Mouse (Mus musculus) thymus, adult 2 months (tissue): Measurements from ENCODE around the gene C77080.

Experiments used
- CTCF ChIP-seq: fragments of 200-500 bp; IDR thresholded peaks from 2 replicates; pipeline ENCODE4 v1.5.1; 2012; ENCODE audit warnings: mild to moderate bottlenecking, control low read depth, low read length, moderate library complexity, borderline replicate concordance; ENCODE audit not compliant: control insufficient read depth, poor library complexity, insufficient read depth; ENCODE audit errors: extremely low read depth
- POLR2A ChIP-seq: fragments of 200-500 bp; IDR thresholded peaks from 2 replicates; pipeline ENCODE4 v1.6.1; 2012; ENCODE audit warnings: mild to moderate bottlenecking, low read length, control low read depth, moderate library complexity; ENCODE audit not compliant: control insufficient read depth, poor library complexity, insufficient read depth; ENCODE audit errors: extremely low read depth

GRCm38 (mm10) chr4:129209504-129209903 lies 51.7 kb downstream of the C77080 start:
- TF ChIP-seq CTCF (no peak), POLR2A (no peak)
